In the genomic region with DNA sequence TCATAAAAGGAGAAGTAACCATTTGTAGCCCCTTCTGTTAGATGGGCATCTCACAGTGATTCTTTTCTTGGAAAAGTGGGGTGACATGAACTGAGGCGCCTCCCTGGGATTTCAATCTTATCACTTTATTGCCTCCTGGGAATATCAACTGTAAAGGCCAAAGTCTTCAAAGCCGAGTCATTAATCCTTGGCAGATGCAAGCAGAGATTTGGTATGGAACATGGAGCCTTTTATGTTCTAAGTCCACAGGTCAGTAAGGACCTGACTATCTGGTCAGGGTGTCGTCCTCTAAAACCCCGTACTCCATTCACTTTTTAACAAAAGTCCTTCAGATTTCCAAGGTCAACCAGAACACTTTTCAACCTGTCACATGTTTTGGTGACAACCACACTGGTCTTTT, we compare ENCODE assay signal across 23 mouse cellular contexts. TPM values are rescaled to one million over a fixed set of nuclear protein-coding genes. Genes with fewer than 3 reads are reported as not detected.
"Had no signal": no experiment of that assay in that cellular context is flagged by ENCODE, and none has a peak within 500 bp of the region (broad histone marks: within the 10 kb centered on the region; RNA-seq: fewer than 3 reads in every experiment).

No protein-coding gene starts in this region.

- H3K4me3 ChIP-seq: heart, adult 2 months; heart, embryonic 13.5 days; heart, embryonic 15.5 days; hindbrain, embryonic 13.5 days; hindbrain, embryonic 15.5 days; left cerebral cortex, adult 2 months; limb, embryonic 10.5 days; limb, embryonic 12.5 days; liver, embryonic 13.5 days had no signal

- DNase-seq: gastrocnemius, postnatal 14 days; gastrocnemius, postnatal 36 days; heart, adult 2 months; heart, postnatal 14 days; heart, postnatal 36 days; kidney, adult 18-20 months; kidney, adult 8-10 months; kidney, postnatal 10 days; kidney, postnatal 25 days; kidney, postnatal 4 days; liver; liver, embryonic 13.5 days had no signal

- H3K9ac ChIP-seq: heart, embryonic 13.5 days; heart, embryonic 15.5 days; hindbrain, embryonic 13.5 days; hindbrain, embryonic 15.5 days; limb, embryonic 12.5 days; liver, embryonic 13.5 days had no signal

- H3K4me2 ChIP-seq: heart, embryonic 11.5 days; heart, embryonic 13.5 days; heart, embryonic 15.5 days; hindbrain, embryonic 13.5 days; hindbrain, embryonic 15.5 days; limb, embryonic 12.5 days; liver, embryonic 11.5 days; liver, embryonic 13.5 days had no signal

- H3K27me3 ChIP-seq: heart, embryonic 13.5 days; heart, embryonic 15.5 days; hindbrain, embryonic 13.5 days; hindbrain, embryonic 15.5 days; limb, embryonic 12.5 days; liver, embryonic 13.5 days had no signal

- H3K27ac ChIP-seq: heart, adult 2 months; heart, embryonic 13.5 days; heart, embryonic 15.5 days; hindbrain, embryonic 13.5 days; hindbrain, embryonic 15.5 days; hindbrain, postnatal 0 days; left cerebral cortex, adult 2 months; limb, embryonic 10.5 days; limb, embryonic 12.5 days; liver, embryonic 13.5 days had no signal

- H3K9me3 ChIP-seq: heart, embryonic 13.5 days; heart, embryonic 15.5 days; hindbrain, embryonic 13.5 days; hindbrain, embryonic 15.5 days; limb, embryonic 10.5 days; limb, embryonic 12.5 days; liver, embryonic 13.5 days had no signal

- H3K4me1 ChIP-seq: heart, embryonic 13.5 days; heart, embryonic 15.5 days; hindbrain, embryonic 13.5 days; hindbrain, embryonic 15.5 days; limb, embryonic 10.5 days; limb, embryonic 12.5 days had no signal

- ATAC-seq: hindbrain, postnatal 0 days had no signal

RNA-seq across cellular contexts. Expression of gene Npc1l1, which starts 22.9 kb away (rescaled TPM):
- polyA plus RNA-seq: heart, embryonic 11.5 days; heart, embryonic 13.5 days; heart, embryonic 15.5 days; hindbrain, embryonic 11.5 days; limb, embryonic 12.5 days had no signal
